Mouse (Mus musculus) B cell, adult 62 days (primary cell): ENCODE data around the gene Sarm1. TPM values are rescaled to one million over a fixed set of nuclear protein-coding genes. Genes with fewer than 3 reads are reported as not detected.

Experiments used
- total RNA-seq: library from RNA; stranded (reverse); gene quantifications from 4 replicates; pipeline ENCODE4 v1.2.4, GENCODE M21; 2023

Sarm1 gene
- 1.8 to 3.0 TPM (median 1.8 TPM) in 4 replicates for total RNA-seq

DNA sequence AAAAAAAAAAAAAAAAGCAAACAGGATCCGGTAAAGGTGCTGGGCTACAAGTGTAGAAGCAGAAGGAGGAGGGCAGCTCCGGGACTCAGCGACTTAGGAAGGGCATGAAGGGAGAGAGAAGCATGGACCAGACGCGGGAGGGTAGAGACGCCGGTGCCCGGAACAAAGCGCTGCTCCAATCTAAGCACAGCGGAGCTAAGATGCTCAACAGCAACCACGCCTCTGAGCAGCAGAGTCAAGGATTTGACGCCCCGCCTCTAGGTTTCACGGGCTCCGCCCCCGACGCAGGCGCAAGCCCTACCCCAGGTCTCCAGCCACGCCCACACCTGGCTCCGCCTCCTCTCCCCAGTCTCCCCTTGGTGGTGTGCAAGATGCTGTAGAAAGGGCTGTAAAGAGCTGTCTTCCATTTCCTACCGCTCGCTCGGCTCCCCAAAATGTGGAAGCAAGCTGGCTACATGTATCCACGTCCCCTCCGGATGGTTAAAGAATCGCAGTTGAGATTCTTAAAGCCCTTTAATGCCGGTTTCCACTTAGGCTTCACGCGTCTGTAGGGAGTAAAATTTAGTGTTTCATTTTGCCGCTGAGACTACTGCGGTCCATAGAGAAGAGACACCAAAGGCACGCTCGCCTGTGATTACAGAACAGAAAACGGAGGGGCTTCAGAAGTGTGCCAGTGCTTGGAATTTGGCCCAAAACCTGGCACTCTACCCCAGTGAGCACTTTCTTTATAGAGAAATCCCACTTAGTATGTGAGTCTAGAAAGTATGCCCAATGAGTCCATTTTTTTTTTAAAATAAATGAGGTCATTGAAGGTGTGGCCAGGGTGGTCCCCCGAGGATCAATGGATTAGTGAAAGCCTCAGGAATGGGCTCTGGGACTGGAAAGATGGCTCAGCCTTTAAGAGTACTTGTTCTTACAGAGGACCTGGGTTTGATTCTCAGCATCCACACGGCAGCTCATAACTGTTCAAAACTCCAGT, at the start of gene Sarm1:
TSS of gene Sarm1 (minus strand) at position 211 of the 979 bp plus-strand sequence.

DNA sequence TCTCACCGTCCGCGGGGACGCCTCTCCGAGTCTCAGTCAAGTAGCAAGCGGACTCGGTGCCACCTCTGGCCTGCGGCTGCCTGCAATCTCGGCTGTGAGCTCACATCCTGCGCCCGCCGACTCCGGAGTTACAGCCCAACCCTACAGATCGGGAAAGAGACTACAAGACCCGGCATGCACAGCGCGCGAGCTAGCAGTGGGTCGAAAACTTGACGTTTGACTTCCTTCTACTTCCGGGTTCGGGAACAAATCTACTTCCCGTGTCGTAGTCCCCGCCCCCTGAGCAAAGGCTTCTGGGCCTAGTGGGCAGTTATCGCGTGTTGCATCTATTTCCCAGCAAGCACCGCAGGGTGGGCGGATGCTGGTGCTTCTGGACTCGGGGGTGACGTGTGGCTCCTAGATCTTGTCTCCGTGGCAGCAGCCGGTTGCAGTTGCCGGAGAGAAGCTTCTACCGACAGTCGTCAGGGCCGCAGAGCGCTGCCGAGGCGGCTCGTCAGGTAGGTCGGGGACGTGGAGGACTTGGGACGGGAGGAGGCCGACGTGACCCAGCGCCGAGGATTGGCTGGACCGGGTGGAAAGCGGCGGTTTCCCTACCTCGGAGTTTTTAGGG, 38.6 kb upstream of the Sarm1 start, which contains the start of the genes Tnfaip1 and Ift20:
TSS of gene Tnfaip1 (minus strand) at position 253 of the 610 bp plus-strand sequence.
TSS of gene Ift20 (plus strand) at position 282 of the 610 bp plus-strand sequence.

DNA sequence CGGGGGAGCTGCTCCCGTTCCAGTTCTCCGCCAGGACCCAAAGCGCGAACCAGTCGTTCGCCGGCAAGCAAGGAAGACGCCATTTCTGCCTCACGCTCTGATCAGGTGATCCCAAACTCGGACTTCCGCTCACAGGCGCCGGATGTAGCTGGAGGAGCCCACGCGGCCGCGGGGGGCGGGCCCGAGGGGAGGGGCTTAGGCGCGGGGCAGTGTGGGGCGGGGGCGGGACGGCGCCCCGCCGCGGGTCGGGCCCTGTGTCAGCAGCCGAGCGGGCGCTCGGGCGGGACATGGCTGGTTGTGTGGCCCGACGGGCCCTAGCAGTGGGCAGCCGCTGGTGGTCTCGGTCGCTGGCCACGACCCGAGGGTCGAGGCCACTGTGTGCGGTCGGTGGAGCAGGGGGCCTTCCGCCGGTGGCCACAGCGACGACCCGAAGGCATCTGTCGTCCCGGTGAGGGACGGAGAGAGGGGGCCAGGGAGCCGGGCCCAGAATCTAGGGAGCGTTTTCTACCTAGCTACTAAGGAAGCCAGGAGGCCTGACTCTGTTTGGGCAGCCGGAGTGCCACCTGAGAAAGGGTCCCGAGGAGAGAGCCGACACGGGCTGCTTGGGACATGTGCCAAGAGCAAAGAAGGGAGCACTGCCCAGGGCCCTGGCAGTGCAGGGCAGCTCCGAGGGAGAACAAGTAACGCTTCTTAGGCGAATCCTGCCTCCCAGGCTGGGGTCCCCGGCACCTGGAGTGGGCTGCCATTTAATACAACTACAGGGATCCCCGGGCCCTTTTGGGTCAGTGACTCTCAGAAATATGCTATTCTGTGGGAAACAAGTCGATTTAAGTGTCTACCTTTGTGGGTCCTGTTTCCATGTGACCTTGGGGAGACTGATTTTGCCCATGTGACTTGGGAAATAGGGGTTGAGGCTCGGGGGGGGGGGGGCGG, 14.7 kb upstream of the Sarm1 start, which contains the start of the genes Tmem199 and Poldip2:
TSS of gene Tmem199 (minus strand) at position 148 of the 933 bp plus-strand sequence.
TSS of gene Poldip2 (plus strand) at position 169 of the 933 bp plus-strand sequence.

DNA sequence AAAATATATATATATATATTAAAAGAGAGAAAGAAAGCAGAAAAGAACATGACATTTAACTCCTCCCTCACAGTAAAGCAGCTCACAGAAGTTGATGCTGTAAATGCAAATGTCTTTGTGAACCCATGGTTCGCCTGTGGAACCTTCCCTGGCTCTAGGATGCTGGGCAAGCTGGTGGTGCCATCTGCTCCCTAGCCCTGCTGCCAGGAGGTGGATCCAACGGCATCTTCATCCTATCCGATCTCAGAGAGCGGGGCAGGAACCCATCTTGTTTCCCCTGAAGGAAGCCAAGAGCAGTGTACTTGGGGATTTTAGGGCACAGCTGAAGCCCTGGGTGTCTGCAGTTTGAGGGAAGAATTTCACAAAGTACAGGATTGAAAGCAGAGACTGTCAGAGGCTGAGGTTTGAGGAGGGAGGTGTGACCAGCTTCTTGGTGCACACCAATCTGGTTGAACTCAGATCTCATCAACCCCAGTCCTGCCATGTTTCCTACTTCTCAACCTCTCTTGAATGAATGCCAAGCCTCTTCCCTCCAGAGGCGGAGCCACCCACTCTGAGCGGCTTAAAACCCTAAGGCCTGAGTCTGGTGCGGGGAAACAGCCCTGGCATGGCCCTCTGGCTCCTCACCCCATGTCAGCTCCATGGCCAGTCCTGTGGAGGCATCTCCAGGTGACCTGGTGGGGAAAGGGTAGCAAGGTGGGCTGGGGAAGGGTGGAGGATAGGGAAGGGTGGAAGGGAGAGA, 5.5 kb upstream of the Sarm1 start, which contains the start of gene Sebox:
TSS of gene Sebox (plus strand) at position 539 of the 742 bp plus-strand sequence.

DNA sequence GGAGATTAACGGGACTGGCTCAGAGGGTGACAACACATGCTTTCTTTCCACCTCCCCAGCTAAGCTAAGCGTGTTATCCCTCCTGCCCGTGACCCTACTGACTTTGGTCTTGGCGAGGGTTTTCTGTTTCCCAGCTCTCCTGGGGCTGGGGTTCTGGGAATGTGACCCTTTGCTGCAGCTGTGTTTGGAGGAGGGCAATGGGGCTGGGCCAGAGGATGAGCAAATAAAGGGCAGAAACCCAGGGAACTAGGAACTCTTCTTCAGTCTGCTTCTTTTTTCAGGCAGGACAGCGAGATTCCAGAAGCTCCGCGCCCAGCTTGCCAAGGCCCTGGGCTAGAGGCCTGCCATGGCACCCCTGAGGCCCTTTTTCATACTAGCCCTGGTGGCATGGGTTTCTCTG, 1.4 kb upstream of the Sarm1 start, which contains the start of gene Vtn:
TSS of gene Vtn (plus strand) at position 88 of the 400 bp plus-strand sequence.

DNA sequence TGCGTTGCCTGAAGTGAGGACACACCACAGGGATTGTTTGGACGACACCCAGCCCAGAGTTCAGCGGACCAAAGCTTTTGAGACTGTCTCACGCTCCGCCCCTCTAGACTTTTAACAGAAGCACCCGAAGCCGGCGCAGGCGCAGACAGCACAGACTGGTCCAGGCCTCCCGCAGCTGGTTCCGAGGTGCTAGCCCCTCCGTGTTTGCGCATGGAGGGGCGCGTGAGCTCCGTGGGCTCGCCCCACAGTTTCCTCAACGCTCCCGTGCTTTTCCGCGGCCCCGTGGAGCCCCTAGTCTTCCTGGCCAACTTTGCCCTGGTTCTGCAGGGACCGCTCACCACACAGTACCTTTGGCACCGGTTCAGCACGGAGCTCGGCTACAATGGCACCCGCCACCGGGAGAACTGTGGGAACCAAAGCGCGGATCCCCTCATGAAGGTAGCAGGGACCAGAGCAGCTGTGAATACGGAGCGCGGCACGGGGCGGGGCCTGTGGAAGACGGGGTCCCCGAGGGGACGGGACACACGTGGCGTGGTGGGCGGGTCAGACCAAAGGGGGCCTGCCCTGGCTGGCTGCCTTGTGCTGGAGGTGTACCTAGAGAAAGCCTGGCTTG, 31.9 kb downstream of the Sarm1 start, which contains the start of gene Slc46a1:
TSS of gene Slc46a1 (plus strand) at position 130 of the 613 bp plus-strand sequence.

Other genes with a start within 250 kb of the Sarm1 start
- 115 to 122 TPM (median 118 TPM) in 4 replicates for gene 2610507B11Rik, start 236.0 kb downstream of the Sarm1 start, total RNA-seq
- 1.2 to 3.9 TPM (median 2.8 TPM) in 4 replicates for gene BC030499, start 206.9 kb downstream of the Sarm1 start, total RNA-seq
- 2.2 to 7.1 TPM (median 5.1 TPM) in 4 replicates for gene Spag5, start 196.2 kb downstream of the Sarm1 start, total RNA-seq
- gene Aldoc, start 174.8 kb downstream of the Sarm1 start, total RNA-seq = 29.4 to 37.0 TPM (median 32.5 TPM) in 4 replicates
- gene Pigs, start 169.3 kb downstream of the Sarm1 start, total RNA-seq = 53.5 to 55.3 TPM (median 54.2 TPM) in 4 replicates
- gene Unc119, start 154.3 kb downstream of the Sarm1 start, total RNA-seq = 50.8 to 68.8 TPM (median 61.6 TPM) in 4 replicates
- gene Foxn1, start 111.2 kb downstream of the Sarm1 start, total RNA-seq = not detected in 4 replicates
- gene Slc13a2, start 75.5 kb downstream of the Sarm1 start, total RNA-seq = not detected in 4 replicates
- 0.48 to 1.8 TPM (median 0.79 TPM) in 4 replicates for gene Slc46a1, start 32.1 kb downstream of the Sarm1 start, total RNA-seq
- gene Vtn, start 1.3 kb upstream of the Sarm1 start, total RNA-seq = not detected in 4 replicates
- gene Sebox, start 5.7 kb upstream of the Sarm1 start, total RNA-seq = not detected in 4 replicates
- gene Tmem199, start 14.4 kb upstream of the Sarm1 start, total RNA-seq = 32.6 to 37.1 TPM (median 35.7 TPM) in 4 replicates
- 35.9 to 39.9 TPM (median 37.7 TPM) in 4 replicates for gene Poldip2, start 14.4 kb upstream of the Sarm1 start, total RNA-seq
- 15.5 to 17.8 TPM (median 16.7 TPM) in 4 replicates for gene Tnfaip1, start 38.6 kb upstream of the Sarm1 start, total RNA-seq
- 21.9 to 36.4 TPM (median 30.8 TPM) in 4 replicates for gene Ift20, start 38.6 kb upstream of the Sarm1 start, total RNA-seq
- gene Tmem97, start 53.0 kb upstream of the Sarm1 start, total RNA-seq = 3.9 to 7.7 TPM (median 4.4 TPM) in 4 replicates
- gene Nlk, start 199.6 kb upstream of the Sarm1 start, total RNA-seq = 22.3 to 23.6 TPM (median 22.9 TPM) in 4 replicates